Mouse (Mus musculus): ENCODE measurements around the gene Sema6d. TPM values are rescaled to one million over a fixed set of nuclear protein-coding genes. Genes with fewer than 3 reads are reported as not detected.

Sema6d gene
- polyA plus RNA-seq, 1 experiment from 2014 or later: 49.0 TPM

GRCm38 (mm10) chr2:124706896-124707295 is 617.1 kb downstream of the Sema6d start:
- Histone ChIP-seq H3K27ac (no peak overlapping the region), H3K27me3 (ENCODE audit: control insufficient read depth, insufficient read depth, low read length) (no peaks in the 10 kb centered on the region), H3K9me3 (ENCODE audit: control insufficient read depth, low read length) (no peaks in the 10 kb centered on the region), H3K4me3 (replicated peaks; ENCODE audit: low read length) (no peak overlapping the region), H3K9ac (no peak overlapping the region), H3K4me1 (replicated peaks; ENCODE audit: control insufficient read depth, insufficient read depth, low read length) (no peaks in the 10 kb centered on the region), H3K4me2 (replicated peaks) (no peak overlapping the region), H3K36me3 (replicated peaks; ENCODE audit: control insufficient read depth, insufficient read depth) (no peaks in the 10 kb centered on the region)
- WGBS: 51% methylated on average over 7 of the region's 7 CpGs
- ATAC-seq (ENCODE audit: low FRiP score): no peak
- no peak for DNase-seq (ENCODE audit: low spot score)
